Mouse (Mus musculus) lung, postnatal 10 days (tissue): ENCODE data around the gene Zscan10.
"Not testable (repeated sequence)": the region's sequence is repeated elsewhere in the genome, so short reads cannot be mapped to it uniquely, and the experiment has no call there.

ENCODE experiments used
- DNase-seq: peaks from one replicate; pipeline ENCODE4 v3.0.0; 2021

Zscan10 gene

DNA sequence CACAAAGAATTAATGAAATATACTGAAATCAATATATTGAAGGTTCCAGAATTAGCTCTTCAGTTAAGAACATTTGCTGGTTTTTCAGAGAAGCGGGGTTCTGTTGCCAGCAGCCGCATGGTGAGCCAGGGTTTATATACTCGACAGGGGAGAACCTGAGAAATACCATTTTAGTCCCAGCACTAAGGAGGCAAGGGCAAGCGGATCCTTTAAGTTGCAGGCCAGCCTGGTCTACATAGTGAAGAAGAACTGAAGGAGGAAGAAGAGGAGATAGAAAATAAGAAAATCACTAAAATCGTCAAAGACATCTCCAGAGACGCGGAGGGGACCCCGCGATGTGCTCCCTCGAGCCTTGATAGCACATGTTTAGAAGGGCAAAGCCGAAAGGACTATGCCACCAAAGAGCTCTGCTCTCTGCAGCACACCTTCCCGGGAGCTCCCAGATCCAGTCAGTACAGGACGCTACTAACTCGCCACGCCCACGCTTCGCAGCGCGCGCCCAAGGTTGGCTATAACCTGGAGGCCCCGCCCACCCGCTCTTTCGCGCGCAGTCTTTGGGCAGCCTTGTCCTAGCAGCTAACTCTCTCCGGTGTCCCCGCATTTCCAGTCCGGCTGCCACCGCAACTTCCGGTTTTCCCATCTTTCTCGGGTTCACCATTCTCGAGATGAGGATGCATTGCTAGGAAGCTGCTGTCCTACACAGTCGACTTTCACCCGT is 8.3 kb upstream of the Zscan10 start:
- DNase-seq = peak; percentile 97

DNA sequence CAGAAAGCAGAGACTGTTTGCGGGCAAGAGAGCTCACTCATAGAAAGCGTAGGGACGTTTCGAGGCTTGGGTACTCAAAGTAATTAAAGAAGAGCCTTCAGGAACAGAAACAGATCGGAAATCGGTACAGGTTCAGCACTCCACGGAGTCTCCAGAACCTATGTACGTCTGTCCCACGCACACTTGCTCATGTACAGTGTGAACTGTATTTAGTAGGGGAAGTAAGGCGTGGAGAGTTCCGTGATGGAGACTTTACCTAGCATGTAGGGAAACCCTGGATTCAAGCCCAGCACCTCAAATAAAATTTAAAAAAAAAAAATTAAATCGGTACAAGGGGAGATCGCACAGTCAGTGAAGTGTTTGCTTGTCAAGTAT is 7.7 kb upstream of the Zscan10 start:
- no peak for DNase-seq

DNA sequence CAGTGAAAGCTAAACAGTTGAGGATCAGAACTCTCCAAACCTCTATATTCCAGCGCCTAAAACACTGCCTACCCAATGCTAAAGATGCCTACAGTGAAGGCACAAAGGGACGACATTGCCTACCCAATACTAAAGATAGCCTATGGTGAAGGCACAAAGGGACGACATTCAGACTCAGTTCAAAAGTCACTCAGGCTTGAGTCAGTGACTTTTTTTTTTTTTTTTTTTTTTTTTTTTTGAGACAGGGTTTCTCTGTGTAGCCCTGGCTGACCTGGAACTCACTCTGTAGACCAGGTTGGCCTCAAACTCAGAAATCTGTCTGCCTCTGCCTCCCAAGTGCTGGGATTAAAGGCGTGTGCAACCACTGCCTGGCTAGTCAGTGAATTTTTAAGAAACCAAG is 5.5 kb upstream of the Zscan10 start:
- DNase-seq = not testable (repeated sequence)

DNA sequence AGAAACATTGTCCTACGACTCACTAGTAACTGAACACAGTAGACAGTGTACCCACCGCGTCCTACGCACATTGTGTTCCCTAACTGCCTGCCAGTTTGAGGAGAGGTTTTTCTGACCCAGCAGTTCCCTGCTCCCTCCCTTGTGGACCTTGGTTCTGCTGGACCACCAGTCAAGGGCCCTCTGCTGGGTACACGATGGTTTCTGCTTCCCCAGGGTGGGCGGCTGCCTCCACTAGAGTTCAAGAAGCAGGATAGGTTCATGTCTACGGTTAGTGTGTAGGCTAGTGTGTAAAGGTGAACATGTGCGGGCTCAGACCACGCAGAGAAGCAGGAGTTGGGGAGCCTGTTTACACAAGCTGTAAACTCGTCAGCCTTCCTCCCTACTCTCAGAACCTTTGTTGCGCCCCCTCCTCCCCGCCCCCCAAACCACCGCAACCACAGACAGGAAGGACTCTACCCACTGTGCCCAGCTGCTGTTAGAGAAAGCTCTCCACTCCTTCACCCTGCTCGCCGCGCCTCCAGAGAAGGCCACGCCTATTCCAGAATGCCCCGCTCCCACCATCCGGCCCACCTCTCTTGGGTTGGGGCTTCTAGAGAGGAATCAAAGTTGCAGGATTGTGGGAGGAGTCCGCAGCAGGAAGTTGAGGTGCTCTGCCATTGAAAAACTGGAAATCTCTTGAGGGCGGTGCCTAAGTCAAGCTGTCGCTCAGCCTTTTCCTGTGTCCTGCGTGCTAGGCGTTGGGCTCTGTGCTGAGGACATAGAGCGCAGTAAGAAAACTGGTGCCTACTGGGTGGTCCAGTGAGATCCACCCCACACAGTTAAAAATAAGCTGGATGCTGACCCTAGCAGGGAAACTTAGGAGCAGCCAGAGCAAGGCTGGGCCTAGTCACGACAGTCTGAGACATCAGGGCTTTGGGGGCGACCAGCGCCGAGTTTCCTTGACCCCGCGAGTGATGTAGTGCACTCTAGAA is 1.8 kb upstream of the Zscan10 start, which contains the start of gene Zfp13:
Gene Zfp13 (minus strand): TSS at position 906 of the 971 bp plus-strand sequence.
- peak; percentile 97 for DNase-seq

DNA sequence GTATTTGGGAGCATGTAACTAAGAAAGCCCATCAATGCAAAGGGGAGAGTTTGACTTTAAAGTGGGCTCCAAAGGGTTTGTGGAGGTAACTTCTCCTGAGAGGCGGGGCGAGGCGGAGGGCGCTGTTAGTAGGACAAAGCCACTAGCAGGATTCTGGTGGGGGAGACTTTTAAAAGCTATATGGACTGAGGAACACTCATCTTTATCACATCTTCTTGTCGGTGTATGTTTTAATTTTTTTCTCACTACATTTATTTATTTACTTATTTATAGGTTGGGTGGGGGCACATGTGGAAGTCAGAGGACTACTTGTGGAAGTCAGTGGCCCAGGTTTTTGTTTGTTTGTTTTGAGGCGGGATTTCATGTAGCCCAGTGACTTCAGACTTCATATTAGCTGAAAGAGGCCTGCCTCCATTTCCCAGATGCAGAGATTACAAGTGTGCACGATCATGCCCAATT is 1.0 kb upstream of the Zscan10 start:
- DNase-seq = no peak

DNA sequence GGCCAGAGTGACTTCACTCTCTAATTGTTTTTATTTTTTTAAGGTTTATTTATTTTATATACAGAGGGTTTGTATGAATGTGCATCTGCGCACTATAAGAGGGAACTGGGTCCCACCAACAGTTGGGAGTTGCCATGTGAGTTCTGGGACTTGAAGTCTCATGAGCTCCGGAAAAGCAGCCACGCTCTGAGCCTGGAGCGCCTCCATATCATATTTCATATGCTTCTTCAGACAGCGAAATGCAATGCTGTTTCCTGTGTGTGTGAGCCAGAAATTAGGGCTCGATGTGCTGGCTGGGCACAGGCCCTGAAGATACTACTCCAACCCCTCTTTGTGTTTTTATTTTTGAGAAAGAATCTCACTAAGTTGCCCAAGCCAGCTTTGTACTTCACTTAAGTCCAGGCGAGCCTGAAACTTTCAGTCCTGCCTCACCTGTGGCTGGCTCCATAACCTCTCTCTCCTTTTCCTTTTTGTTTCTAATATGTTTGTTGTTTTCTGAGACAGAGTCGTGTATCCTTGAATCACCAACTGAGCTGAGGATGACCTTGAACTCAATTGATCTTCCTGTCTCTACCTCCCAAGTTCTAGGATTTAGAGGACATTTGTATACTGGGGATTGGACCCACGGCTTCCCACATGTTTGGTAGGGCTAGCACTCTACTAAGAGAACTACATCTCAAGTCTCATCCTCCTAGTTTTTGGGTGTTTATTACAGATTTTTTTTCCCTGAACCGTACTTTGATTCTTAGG is 1.4 kb downstream of the Zscan10 start:
- no peak for DNase-seq

DNA sequence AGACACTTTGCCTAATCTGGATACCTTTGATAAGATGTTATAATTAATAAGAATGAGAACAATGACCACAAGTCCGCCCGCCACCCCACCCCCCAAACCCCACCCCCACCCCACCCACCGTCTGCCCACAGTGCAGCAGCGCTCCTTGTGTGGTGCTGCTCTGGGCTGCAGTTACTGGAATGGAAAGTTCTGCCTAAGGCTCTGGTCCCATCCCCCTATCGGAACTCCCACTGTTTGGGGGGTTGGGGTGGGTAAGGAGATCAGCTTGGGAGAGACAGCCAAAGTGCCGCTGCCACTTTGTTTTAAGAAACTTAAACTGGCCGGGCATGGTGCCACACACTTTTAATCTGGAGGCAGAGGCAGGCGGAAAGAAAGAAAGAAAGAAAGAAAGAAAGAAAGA is 2.4 kb downstream of the Zscan10 start:
- DNase-seq = peak; percentile 9

DNA sequence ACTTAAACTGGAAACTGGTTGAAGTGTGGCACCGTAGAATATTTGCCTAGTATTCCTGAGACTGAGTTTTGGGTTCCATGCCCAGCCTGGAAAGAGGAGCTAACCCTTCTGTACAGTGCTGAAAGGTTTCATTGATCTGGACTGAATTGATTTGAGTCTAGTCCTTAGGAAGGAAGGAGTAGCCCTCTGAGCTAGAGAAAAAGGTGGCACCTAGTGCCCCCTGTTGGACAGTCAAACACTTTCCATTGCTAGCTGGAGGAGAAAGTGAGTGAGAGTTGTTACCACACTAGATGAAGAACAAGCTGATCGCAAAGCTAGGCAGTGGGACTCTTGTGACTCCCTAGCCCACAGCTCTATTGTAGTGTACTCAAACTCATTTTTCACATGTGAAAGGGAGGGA is 2.9 kb downstream of the Zscan10 start:
- DNase-seq = peak; percentile 36

DNA sequence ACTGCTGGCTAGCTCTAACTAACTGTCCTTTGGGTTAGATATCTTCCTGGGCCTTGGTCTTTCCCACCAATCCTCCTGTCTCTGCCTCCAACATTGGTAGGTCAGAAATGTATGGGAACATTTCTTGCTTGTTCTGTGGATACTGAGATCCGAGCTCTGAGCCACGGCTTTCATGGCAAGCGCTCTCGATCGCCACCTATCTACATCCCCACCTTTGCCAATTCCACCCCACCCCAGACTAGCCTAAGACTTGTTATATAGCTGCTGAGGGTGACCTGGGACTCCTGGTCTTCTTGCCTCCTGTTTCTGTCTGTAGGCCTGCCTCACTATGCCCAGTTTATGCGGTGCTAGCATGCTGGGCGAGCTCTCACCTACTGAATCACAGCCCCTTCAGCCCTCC is 3.7 kb downstream of the Zscan10 start:
- DNase-seq = no peak

DNA sequence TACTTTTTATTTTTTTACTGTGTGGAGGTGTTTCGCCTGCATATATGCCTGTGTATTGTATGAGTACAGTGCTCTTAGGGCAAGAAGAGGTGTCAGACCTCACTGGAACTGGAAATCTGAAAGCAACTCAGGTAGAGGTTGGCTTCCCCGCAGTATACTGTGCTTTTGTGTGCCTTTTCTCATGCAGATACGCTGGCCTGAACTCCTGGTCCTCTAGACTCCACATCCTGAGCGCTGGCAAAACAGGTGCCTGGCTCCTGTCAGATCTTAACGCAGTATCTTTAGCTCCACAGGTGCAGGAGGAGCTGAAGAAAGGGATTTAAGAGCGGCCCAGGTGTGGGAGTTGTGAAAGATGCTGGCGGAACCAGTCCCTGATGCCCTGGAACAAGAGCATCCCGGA is 4.6 kb downstream of the Zscan10 start:
- no peak for DNase-seq

DNA sequence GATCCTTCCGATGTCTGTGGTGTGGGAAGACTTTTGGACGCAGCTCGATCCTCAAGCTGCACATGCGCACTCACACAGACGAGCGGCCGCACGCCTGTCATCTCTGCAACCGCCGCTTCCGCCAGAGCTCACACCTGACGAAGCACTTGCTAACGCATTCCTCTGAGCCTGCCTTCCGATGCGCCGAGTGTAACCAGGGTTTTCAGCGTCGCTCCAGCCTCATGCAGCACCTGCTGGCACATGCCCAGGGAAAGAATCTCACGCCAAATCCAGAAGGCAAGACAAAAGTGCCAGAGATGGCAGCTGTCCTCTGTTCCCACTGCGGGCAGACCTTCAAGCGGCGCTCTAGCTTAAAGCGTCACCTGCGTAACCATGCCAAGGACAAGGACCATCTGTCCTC is 9.0 kb downstream of the Zscan10 start:
- no peak for DNase-seq

DNA sequence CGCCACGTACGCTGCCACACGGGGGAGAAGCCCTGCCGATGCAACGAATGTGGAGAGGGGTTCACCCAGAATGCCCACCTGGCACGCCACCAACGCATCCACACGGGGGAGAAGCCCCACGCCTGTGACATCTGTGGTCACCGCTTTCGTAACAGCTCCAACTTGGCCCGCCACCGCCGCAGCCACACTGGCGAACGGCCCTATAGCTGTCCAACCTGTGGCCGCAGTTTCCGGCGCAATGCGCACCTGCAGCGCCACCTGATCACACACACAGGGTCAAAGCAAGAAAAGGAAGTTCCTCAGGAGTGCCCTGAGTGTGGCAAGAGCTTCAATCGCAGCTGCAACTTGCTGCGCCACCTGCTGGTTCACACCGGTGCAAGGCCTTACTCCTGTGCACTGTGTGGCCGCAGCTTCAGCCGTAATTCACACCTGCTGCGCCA is 9.7 kb downstream of the Zscan10 start:
- DNase-seq = peak; percentile 71

DNA sequence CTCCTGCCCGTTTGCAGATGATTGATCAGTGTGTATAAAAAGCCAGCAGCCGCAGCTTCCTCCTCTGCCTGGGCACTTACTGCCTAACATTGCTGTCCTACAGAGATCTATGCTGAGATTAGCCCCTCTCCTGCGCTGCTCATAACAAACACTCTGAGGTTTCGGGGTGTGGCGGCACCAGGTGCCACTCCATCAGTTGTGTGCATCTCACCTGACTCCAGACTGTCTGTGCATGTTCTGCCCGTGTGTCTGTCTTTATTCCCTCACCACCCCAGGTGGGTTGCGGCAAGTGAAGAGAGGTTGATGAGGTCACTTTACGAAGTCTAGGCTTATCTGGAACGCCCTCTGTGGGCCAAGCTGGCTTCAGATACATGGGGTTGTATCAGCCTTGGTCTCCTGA is 16.4 kb downstream of the Zscan10 start:
- no peak for DNase-seq

DNA sequence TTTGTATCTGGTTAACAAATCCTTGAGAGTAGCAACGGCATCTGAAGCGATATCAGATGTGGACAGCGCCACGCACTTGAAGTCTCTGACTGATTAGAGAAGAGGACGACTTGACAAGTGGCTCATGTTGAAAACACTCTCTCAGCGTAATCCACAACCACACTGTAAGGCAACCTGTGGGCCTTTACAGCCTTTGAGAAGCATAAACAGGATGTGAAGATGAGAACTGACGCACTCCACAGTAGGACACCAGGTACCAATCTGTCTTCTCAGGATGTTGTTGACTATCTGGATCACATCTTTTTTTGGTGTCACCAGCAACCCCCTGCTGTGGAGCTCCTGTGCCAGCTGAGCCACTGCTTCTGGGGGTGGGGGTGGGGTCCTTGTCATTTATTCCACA is 19.7 kb downstream of the Zscan10 start:
- DNase-seq = no peak

DNA sequence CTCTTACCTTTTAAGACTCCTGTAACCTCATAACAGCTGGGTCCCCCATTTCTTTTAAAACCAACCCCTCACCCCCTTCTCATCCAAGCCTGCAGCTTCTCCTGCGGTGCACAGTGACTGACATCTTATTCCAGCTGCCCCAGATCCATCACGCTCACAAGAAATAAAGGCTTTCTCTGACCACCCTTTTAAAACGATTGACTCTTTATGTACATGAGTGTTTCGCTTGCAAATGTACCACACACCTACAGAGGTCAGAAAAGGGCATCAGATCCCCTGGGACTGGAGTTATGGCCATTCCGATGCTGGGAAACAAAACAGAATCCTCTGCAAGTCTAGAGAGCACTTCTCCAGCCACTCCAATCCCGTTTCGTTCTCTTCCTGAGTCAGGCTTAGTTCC is 27.2 kb downstream of the Zscan10 start:
- DNase-seq = no peak

DNA sequence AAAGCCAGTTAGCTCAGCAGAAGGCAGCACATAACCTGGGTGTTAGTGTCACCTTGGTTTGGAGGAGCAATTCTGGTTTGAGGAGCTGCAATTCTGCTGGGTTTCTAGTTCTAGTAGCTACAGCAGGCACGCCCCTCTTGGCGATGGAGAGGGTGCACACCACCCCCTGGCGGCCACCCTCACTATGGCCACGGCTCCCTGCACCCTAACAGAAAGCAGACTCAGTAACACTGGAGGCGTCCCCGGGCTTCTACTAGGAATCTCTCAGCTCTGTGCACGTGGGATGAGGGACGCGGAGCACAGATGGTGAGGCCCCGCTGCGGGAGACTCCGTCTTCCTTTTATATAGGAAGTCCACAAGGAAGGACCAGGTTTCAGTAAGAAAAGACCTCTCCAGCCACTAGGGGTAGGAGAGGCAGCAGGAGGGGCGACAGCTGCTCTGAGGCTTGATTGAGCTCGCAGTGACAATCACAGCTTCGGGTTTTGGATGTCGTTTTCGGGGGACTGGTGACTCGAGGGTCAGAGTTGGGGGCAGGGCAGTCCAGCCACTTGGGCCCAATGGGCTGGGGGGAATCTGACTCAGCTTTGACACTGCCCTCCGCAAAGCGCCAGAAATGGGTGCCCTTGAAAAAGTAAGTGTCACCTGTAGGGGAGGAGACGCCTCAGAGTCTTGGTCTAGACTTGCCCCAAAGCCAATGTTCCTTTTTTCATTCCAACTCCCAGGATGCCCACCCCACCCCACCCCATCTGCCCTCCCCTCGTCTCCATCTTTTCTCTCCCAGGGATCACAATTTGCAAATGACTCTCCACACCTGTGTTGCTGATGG is 29.8 kb downstream of the Zscan10 start:
- peak; percentile 88 for DNase-seq

DNA sequence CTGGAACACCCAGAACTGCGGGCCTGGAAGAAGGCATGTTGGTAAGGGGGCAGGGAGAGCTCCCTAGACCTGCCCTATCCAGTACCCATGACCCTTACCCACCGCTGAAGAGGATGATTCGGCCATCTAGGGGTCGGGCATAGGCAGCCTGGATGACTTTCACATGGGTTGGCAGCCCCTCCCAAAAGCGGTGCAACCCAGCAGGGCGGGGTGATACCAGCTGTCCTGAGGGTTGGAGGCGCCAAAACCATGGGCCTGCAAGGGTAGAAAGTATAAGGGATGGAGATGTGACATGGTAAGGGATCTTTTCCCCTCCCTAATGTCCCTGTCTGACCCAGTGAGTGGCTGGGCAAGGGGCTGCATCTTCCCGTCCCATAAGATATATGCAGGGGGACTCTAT is 30.6 kb downstream of the Zscan10 start:
- no peak for DNase-seq

DNA sequence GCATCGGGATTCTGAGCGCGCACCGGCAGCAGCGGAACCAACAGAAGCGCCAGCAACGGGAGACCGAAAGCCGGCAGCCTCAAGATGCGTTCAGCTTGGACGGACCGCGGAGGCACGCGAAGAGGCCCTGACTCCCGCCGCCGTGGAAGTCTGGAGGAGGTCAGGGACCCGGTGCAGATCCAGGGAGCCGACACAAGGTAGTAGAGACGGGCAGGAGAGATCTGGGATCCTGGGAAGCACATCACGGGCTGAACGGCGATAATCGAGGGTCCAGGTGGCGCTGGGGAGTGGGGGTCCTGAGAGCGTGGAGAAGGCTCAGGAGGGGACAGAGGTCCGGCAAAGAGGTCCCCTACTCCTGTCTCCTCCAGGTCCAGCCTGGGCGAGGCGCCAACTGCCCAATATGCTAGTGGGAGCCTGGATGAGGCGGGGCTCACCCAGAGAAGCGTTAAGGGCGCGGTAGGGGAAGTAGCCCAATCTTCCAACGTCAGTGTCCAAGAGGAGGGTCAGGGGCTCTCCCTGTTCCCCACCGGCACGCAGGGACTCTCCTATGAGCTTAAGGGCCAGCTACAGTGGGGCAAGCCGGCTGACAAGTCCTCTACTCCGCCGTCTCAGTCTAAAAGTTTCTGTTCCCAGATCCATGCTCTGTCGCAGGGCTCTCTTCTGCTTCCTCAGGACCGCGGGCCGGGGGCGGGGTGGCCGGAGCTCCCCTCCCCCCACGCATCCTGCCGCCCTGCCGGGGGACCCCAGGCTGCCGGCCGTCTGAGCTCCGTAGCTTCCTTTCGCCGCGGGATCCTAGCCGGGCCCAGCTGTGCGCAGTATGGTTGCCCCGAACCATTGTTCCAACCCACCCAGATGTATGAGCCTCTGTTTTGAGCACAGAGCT is 44.2 kb downstream of the Zscan10 start, which contains the start of gene Mmp25:
Gene Mmp25 (minus strand): TSS at position 665 of the 883 bp plus-strand sequence.
- DNase-seq = no peak

DNA sequence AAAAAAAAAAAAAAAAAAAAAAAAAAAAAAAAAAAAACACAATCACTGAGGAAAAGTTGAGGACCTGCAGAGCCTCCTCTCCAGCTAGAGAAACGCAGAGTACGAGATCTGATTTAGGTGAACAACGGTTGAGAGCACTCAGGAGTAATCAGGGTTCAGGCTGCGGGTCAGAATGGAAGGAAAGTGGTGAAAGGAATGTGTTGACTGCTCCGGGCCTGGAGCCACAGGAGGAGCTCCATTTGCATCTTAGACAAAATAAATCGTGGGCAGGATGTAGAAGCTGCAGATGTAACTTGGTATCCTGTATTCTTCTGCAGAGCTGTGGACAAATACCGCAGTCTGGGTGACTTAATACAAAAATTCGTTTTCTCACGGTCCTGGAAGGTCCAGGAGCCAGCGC is 45.2 kb downstream of the Zscan10 start:
- DNase-seq = no peak

DNA sequence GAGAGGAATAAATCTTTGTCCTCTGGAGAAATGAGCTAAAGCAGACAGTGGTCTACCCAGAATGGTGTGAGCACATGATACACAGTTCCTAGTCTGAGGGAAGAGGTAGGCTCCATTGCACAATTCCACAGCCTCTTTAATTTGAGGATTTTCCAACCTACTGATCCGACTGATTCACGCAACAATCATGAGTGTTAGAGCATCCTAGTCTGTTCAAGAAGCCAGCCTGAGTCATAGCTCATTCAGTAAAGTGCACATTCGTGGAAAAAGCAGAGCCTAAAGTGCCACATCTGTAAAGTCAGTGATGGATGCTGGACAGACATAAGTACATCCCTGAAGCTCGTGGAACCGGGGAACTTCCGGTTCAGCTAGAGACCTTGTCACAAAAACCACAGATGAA is 50.7 kb downstream of the Zscan10 start:
- DNase-seq = no peak

DNA sequence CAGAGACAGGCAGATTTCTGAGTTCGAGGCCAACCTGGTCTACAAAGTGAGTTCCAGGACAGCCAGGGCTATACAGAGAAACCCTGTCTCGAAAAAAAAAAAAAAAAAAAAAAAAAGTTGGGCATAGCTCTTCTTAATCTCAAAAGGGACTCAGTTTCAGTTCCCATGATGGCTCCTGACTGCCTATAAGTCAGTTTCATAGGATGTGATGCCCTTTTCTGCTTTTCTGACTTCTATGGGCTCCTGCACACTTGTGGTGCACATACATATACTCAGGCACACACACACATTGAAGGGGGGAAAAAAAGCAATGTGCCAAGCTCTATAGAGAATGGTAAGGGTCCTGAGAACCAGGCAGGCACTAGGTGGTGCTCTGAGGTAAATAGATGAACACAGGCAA is 52.7 kb downstream of the Zscan10 start:
- no peak for DNase-seq
